Mouse (Mus musculus) limb, embryonic 15.5 days (tissue): ENCODE results near the gene Skap1. TPM values are rescaled to one million over a fixed set of nuclear protein-coding genes. Genes with fewer than 3 reads are reported as not detected.

Experiments
- ATAC-seq: fragments of 200-750 bp; cut with Nextera tagmentation; 2 replicates; pipeline ENCODE4 v1.8.0; 2017; ENCODE audit warnings: low read depth, moderate TSS enrichment; ENCODE audit not compliant: insufficient number of reproducible peaks, low FRiP score, low TSS enrichment
- H3K27ac ChIP-seq: fragments of 300-500 bp; sonication (generic); 2 replicates; pipeline ENCODE4 v1.5.1; 2015; ENCODE audit warnings: moderate library complexity, mild to moderate bottlenecking, inconsistent platforms
- H3K27me3 ChIP-seq: fragments of 300-500 bp; sonication (generic); 2 replicates; pipeline ENCODE4 v1.6.1; 2015; ENCODE audit warnings: inconsistent platforms
- H3K36me3 ChIP-seq: fragments of 300-500 bp; sonication (generic); 2 replicates; pipeline ENCODE4 v1.6.1; 2015; ENCODE audit warnings: inconsistent platforms
- H3K4me1 ChIP-seq: fragments of 300-500 bp; sonication (generic); 2 replicates; pipeline ENCODE4 v1.6.1; 2015; ENCODE audit warnings: inconsistent platforms
- H3K4me2 ChIP-seq: fragments of 300-500 bp; sonication (generic); 2 replicates; pipeline ENCODE4 v1.6.1; 2015; ENCODE audit warnings: mild to moderate bottlenecking, inconsistent platforms
- H3K4me3 ChIP-seq: fragments of 300-500 bp; sonication (generic); 2 replicates; pipeline ENCODE4 v1.5.1; 2015; ENCODE audit warnings: mild to moderate bottlenecking, inconsistent platforms
- H3K9ac ChIP-seq: fragments of 300-500 bp; sonication (generic); 2 replicates; pipeline ENCODE4 v1.6.1; 2015; ENCODE audit warnings: inconsistent platforms
- H3K9me3 ChIP-seq: fragments of 300-500 bp; sonication (generic); 2 replicates; pipeline ENCODE4 v1.6.1; 2016; ENCODE audit warnings: inconsistent platforms
- WGBS: fragments of 180-500 bp; shearing (Covaris S2); methylation state at CpG from one replicate; pipeline ENCODE4 v1.1.7; 2015; 5-methylcytosine and 5-hydroxymethylcytosine counted together
- polyA plus RNA-seq: library from polyadenylated mRNA; unstranded; fragments of >200 nt; fragmentation: Nextera tagmentation; extraction: Ambion mirVana; gene quantifications from 2 replicates; pipeline ENCODE4 v1.2.1, GENCODE M21; 2015

Gene Skap1
- polyA plus RNA-seq, 1 experiment from 2014 or later: 2.7 TPM

DNA sequence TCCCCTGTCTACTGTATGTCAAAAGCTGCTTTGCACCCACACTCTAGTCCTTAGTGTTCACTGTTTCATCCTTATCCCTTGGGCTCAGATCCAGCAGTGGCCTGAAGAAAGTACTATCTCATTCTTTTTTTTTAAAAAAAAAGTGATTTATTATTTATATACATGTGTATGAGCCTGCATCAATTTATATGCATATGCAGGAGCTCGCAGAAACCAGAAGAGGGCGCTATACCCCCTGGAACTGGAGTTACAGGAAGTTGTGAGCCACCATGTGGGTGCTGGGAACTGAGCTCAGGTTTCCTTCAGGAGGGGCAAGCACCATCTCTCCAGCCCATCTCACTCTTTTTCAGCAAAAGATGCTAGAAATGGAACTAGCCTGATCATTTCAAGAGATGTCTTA lies 70.1 kb downstream of the Skap1 start:
- 70% methylated on average over 2 of the region's 2 CpGs for WGBS
- Histone ChIP-seq H3K9me3 (no peaks in the 10 kb centered on the region), H3K27me3 (peaks cover 34% of the 10 kb centered on the region), H3K9ac (no peak overlapping the region), H3K27ac (no peak overlapping the region), H3K36me3 (no peaks in the 10 kb centered on the region), H3K4me3 (no peak overlapping the region), H3K4me1 (no peaks in the 10 kb centered on the region), H3K4me2 (no peak overlapping the region)
- ATAC-seq: no peak

DNA sequence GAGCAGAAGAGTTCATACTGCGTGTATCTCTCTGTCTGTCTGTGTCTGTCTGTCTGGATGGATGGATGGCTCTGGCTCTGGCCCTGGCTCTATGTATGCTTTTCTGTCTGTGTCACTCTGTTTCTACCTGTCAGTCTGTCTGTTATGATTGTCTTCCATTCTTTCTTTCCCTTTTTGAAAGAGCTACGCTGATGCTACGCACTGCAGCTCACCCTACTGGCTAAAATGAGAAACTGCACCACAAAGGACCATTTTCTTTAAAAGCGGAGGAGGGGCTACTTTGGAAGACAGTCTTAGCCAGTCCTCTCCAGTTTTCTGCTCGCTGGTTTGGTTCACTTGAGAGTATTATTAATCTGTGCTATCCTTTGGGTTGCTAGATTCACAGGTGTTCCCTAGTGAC lies 71.8 kb downstream of the Skap1 start:
- H3K27me3 ChIP-seq: peaks cover 44% of the 10 kb centered on the region
- H3K36me3 ChIP-seq: no peaks in the 10 kb centered on the region
- H3K4me3 ChIP-seq: no peak overlapping the region
- no peak for ATAC-seq
- no peaks in the 10 kb centered on the region for H3K4me1 ChIP-seq
- no peak overlapping the region for H3K9ac ChIP-seq
- H3K4me2 ChIP-seq: no peak overlapping the region
- H3K27ac ChIP-seq: no peak overlapping the region
- no peaks in the 10 kb centered on the region for H3K9me3 ChIP-seq
- WGBS: 20% methylated on average over 5 of the region's 5 CpGs

- Histone ChIP-seq H3K4me3 (no peak overlapping the region), H3K9me3 (no peaks in the 10 kb centered on the region), H3K27me3 (peaks cover 51% of the 10 kb centered on the region), H3K9ac (no peak overlapping the region), H3K27ac (no peak overlapping the region), H3K4me1 (no peaks in the 10 kb centered on the region), H3K4me2 (no peak overlapping the region), H3K36me3 (no peaks in the 10 kb centered on the region)
- WGBS: 77% methylated on average over 7 of the region's 7 CpGs
- ATAC-seq: no peak
Observed at GRCm38 (mm10) chr11:96542003-96542402, 77.6 kb downstream of the Skap1 start.

DNA sequence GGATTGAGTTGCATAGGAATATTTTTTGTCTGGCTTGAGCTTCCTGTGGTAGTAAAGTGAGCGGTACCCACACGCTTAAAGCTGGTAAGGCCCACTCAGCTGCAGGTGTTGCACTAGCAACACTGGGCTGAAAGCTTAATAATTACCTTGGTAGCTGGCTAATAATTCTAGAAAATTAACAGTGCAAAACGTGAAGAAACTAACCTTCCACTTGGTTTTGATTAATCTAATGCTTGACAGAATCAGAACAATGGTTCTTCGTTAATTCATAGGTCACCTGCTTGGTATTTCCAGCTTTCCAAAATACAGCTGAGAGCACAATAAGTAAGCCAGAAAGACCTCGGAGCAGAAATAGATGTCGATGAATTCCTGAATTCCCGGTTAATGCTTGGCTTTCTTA lies 78.2 kb downstream of the Skap1 start:
- ATAC-seq: no peak
- no peaks in the 10 kb centered on the region for H3K9me3 ChIP-seq
- H3K27ac ChIP-seq: no peak overlapping the region
- H3K36me3 ChIP-seq: no peaks in the 10 kb centered on the region
- no peak overlapping the region for H3K4me2 ChIP-seq
- H3K4me3 ChIP-seq: no peak overlapping the region
- no peak overlapping the region for H3K9ac ChIP-seq
- H3K27me3 ChIP-seq: peaks cover 45% of the 10 kb centered on the region
- 68% methylated on average over 7 of the region's 7 CpGs for WGBS
- H3K4me1 ChIP-seq: no peaks in the 10 kb centered on the region

- Histone ChIP-seq H3K27me3 (peaks cover 39% of the 10 kb centered on the region; the same call in 1 of the 2 replicates), H3K36me3 (no peaks in the 10 kb centered on the region), H3K4me2 (no peak overlapping the region), H3K4me1 (no peaks in the 10 kb centered on the region), H3K27ac (no peak overlapping the region), H3K9ac (no peak overlapping the region), H3K9me3 (no peaks in the 10 kb centered on the region), H3K4me3 (no peak overlapping the region)
- 64% methylated on average over 8 of the region's 8 CpGs for WGBS
- no peak for ATAC-seq
Observed at GRCm38 (mm10) chr11:96546428-96546827, 82.0 kb downstream of the Skap1 start.

DNA sequence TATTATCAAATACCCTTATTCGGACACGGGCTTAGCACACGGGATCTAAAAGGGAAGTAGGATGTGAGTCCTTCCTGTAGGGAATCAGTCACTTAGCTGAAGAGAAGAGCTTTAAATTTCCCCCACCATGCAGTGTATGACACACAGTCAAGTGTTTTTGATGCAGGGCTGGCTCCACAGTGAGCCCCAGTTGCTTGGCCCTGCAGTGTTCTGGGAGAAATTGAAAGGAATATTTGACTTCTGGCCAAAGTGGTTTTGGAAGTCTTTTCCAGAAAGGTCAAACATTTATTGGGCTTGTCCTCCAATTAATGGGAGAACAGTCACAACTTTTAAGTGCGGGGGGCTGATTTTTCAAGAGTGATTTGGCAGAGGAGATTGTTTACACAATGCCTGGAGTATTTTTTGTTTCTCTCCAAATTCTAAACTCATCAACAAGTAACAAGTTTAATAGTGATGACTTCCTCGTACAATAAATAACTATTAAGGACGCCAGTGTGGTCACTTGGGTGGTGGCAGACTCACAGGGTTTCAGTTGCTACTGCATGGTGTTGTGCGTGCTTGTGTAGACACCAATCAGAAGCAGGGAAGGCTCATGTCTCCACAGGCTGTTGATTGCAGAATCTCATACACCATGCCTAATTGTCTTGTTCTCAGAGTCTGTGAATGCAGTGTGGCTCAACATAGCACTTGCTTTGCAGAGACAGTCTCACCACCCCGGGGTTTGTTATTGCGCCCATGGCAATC lies 86.7 kb downstream of the Skap1 start:
- peaks cover 62% of the 10 kb centered on the region for H3K27me3 ChIP-seq
- H3K36me3 ChIP-seq: no peaks in the 10 kb centered on the region
- no peaks in the 10 kb centered on the region for H3K9me3 ChIP-seq
- no peak for ATAC-seq
- H3K4me2 ChIP-seq: no peak overlapping the region
- 0 out of 2 replicates have a peak, but pooled peaks cover 3% of the 10 kb centered on the region for H3K4me1 ChIP-seq
- H3K27ac ChIP-seq: no peak overlapping the region
- H3K9ac ChIP-seq: no peak overlapping the region
- no peak overlapping the region for H3K4me3 ChIP-seq
- WGBS: 69% methylated on average over 9 of the region's 9 CpGs

DNA sequence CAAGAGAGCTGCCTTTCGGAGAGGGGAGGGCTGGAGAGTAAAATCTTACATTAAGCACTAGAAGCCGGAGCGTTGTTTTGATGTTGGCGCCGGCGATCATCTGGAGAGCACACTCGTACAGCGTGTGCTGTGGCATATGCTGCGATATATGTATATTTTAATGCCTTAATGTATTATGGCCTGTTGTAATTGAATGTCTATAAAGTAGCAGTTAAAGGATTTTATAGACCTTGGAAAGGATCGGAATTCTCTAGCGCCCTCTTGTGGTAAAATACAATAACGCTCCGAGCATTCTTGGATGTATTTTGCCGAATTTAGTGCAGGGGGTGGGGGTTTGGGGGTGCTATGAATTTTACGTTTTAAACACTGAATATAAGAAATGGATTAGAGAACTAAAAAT lies 88.7 kb downstream of the Skap1 start:
- WGBS: 8% methylated on average over 15 of the region's 15 CpGs
- Histone ChIP-seq H3K27ac (no peak overlapping the region), H3K4me2 (peak overlapping the region; percentile 31; the same call in 1 of the 2 replicates), H3K9ac (no peak overlapping the region), H3K9me3 (no peaks in the 10 kb centered on the region), H3K4me1 (0 out of 2 replicates have a peak, but pooled peaks cover 3% of the 10 kb centered on the region), H3K36me3 (no peaks in the 10 kb centered on the region), H3K27me3 (peaks cover 70% of the 10 kb centered on the region), H3K4me3 (no peak overlapping the region)
- ATAC-seq: no peak

GRCm38 (mm10) chr11:96560229-96560628 lies 95.8 kb downstream of the Skap1 start:
- ATAC-seq: no peak
- Histone ChIP-seq H3K9ac (no peak overlapping the region), H3K36me3 (no peaks in the 10 kb centered on the region), H3K4me2 (no peak overlapping the region), H3K27me3 (peaks cover 39% of the 10 kb centered on the region), H3K9me3 (no peaks in the 10 kb centered on the region), H3K27ac (no peak overlapping the region), H3K4me1 (no peaks in the 10 kb centered on the region), H3K4me3 (no peak overlapping the region)
- 66% methylated on average over 5 of the region's 5 CpGs for WGBS

- no peaks in the 10 kb centered on the region for H3K9me3 ChIP-seq
- no peak overlapping the region for H3K4me2 ChIP-seq
- no peak overlapping the region for H3K4me3 ChIP-seq
- no peak for ATAC-seq
- no peaks in the 10 kb centered on the region for H3K36me3 ChIP-seq
- H3K9ac ChIP-seq: no peak overlapping the region
- peaks cover 14% of the 10 kb centered on the region for H3K27me3 ChIP-seq
- no peaks in the 10 kb centered on the region for H3K4me1 ChIP-seq
- WGBS: 61% methylated on average over 1 of the region's 1 CpGs
- no peak overlapping the region for H3K27ac ChIP-seq
Observed at GRCm38 (mm10) chr11:96564088-96564487, 99.7 kb downstream of the Skap1 start.

DNA sequence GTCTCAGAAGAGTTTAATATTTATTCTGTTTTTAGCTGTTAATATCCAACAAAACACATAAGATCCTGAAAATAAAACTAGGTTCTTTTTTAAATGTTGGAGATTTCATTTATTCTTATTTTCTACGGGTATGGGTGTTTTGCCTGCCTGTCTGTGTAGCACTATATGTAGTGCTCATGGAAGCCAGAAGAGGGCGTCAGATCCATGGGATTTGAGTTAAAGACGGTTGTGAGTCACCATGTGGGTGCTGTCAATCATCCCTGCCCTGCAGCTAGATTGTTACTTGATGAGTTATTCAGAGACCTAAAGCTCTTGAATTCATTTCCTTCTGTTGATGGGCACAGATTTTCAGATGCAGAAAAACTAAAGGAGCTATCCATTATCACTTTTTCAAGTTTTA lies 108.1 kb downstream of the Skap1 start:
- Histone ChIP-seq H3K9ac (no peak overlapping the region), H3K27me3 (peaks cover 11% of the 10 kb centered on the region; the same call in 1 of the 2 replicates), H3K36me3 (no peaks in the 10 kb centered on the region), H3K4me2 (no peak overlapping the region), H3K4me3 (no peak overlapping the region), H3K4me1 (no peaks in the 10 kb centered on the region), H3K9me3 (no peaks in the 10 kb centered on the region), H3K27ac (no peak overlapping the region)
- 39% methylated on average over 3 of the region's 3 CpGs for WGBS
- no peak for ATAC-seq

DNA sequence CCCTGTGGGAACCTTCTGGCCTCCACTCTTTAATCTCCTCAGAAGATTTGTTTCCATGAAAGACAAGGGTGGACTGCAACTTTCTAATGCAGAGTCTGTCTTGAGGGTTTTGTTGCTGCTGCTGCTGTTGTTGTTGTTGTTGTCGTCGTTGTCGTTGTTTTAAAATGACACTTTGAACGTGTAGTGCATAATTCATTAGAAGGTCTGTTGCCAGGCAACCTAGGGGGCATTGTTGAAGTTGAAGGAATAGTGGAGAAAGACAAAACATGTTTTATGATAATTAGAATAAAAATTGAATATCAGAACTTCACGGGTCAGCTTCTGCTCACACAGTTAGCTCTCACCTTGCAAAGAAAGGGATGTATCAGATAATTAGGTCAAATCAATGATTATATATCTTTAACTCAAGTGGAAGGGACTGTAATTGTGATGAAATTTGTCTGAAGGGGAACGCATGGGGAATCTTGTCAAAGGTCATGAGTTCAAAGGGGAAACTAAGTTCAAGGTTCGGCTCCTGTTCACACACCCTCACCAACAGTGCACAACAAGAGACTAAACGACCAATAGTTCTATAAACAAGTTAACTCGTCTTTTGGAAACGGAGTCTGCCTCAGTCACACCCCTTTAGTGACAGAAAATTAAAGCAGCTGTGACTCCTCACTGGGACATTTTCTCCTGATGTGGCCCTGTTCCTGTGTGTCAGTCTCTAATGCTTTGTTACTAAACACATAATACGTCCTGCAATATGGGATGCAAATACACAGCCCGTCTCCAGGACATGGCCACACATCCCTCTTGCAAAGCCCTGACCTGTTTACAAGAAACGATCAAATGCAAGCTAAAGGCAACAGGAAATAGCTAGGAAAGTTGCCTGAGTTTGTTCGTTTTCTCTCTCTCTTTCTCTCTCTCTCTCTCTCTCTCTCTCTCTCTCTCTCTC lies 112.4 kb downstream of the Skap1 start:
- no peak for ATAC-seq
- Histone ChIP-seq H3K27me3 (peaks cover 34% of the 10 kb centered on the region), H3K27ac (no peak overlapping the region), H3K9me3 (no peaks in the 10 kb centered on the region), H3K4me2 (no peak overlapping the region), H3K4me3 (no peak overlapping the region), H3K4me1 (no peaks in the 10 kb centered on the region), H3K36me3 (no peaks in the 10 kb centered on the region), H3K9ac (no peak overlapping the region)
- WGBS: 48% methylated on average over 14 of the region's 14 CpGs
